Mouse (Mus musculus) G1E (cell line): ENCODE measurements around the gene Nemp1. TPM values are rescaled to one million over a fixed set of nuclear protein-coding genes. Genes with fewer than 3 reads are reported as not detected.
A peak's percentile ranks its signal among the peaks of the same experiment; 100 is the strongest.

Experiments used
- ATAC-seq: 2 replicates; pipeline ENCODE4 v1.8.0; 2016; ENCODE audit warnings: mild to moderate bottlenecking; ENCODE audit not compliant: insufficient number of reproducible peaks, poor library complexity, low FRiP score, severe bottlenecking; ENCODE audit errors: extremely low read depth
- DNase-seq: peaks from one replicate; pipeline ENCODE4 v3.0.0; 2012; ENCODE audit warnings: low spot score
- H3K27me3 ChIP-seq: 2 replicates; pipeline ENCODE4 v1.6.1; 2012; ENCODE audit warnings: mild to moderate bottlenecking, low read length, inconsistent platforms; ENCODE audit not compliant: insufficient read depth
- H3K36me3 ChIP-seq: replicated peaks from 2 replicates; pipeline ENCODE3; 2012; ENCODE audit warnings: mild to moderate bottlenecking, inconsistent platforms
- H3K4me1 ChIP-seq: 2 replicates; pipeline ENCODE4 v1.6.1; 2012; ENCODE audit warnings: low read depth, low read length, inconsistent platforms, mixed read lengths; ENCODE audit not compliant: insufficient read depth
- H3K4me3 ChIP-seq: 2 replicates; pipeline ENCODE4 v1.5.1; 2012; ENCODE audit warnings: low read depth, mild to moderate bottlenecking, inconsistent platforms, low read length, moderate library complexity, mixed read lengths
- H3K9me3 ChIP-seq: replicated peaks from 2 replicates; pipeline ENCODE4 v1.6.1; 2012; ENCODE audit warnings: inconsistent platforms
- CTCF ChIP-seq: IDR thresholded peaks from 2 replicates; pipeline ENCODE4 v1.5.1; 2012; ENCODE audit warnings: low read depth, low read length, inconsistent platforms, mixed read lengths
- GATA1 ChIP-seq: IDR thresholded peaks from 2 replicates; pipeline ENCODE4 v1.6.1; 2012; ENCODE audit warnings: borderline replicate concordance, low read length, inconsistent platforms, mixed read lengths
- GATA2 ChIP-seq: IDR thresholded peaks from 2 replicates; pipeline ENCODE4 v1.6.1; 2012; ENCODE audit warnings: low read depth, low read length, inconsistent platforms, borderline replicate concordance
- POLR2AphosphoS5 ChIP-seq: IDR thresholded peaks from 2 replicates; pipeline ENCODE4 v1.6.1; 2012; ENCODE audit warnings: low read depth, low read length, inconsistent platforms; ENCODE audit not compliant: insufficient replicate concordance
- TAL1 ChIP-seq: conservative IDR thresholded peaks from 2 replicates; pipeline ENCODE4 v1.6.1; 2012; ENCODE audit warnings: low read depth, low read length, inconsistent platforms, mixed read lengths
- polyA plus RNA-seq: library from polyadenylated mRNA; stranded (reverse); fragments of >175 nt; gene quantifications from 2 replicates; pipeline ENCODE4 v1.2.3, GENCODE M21; 2012
- total RNA-seq, 2 experiments: library from RNA; stranded (forward) in 1 of 2; stranded (reverse) in 1 of 2; fragments of 200-1000 nt in 1 of 2; fragments of >200 nt in 1 of 2; fragmentation: Nextera tagmentation in 1 of 2; gene quantifications; 2 replicates each; pipeline ENCODE4 v1.2.3; 2014 to 2017

Nemp1 gene
- total and polyA plus RNA-seq, 3 experiments, result 5.6 to 57.6 (median 40.4) TPM

DNA sequence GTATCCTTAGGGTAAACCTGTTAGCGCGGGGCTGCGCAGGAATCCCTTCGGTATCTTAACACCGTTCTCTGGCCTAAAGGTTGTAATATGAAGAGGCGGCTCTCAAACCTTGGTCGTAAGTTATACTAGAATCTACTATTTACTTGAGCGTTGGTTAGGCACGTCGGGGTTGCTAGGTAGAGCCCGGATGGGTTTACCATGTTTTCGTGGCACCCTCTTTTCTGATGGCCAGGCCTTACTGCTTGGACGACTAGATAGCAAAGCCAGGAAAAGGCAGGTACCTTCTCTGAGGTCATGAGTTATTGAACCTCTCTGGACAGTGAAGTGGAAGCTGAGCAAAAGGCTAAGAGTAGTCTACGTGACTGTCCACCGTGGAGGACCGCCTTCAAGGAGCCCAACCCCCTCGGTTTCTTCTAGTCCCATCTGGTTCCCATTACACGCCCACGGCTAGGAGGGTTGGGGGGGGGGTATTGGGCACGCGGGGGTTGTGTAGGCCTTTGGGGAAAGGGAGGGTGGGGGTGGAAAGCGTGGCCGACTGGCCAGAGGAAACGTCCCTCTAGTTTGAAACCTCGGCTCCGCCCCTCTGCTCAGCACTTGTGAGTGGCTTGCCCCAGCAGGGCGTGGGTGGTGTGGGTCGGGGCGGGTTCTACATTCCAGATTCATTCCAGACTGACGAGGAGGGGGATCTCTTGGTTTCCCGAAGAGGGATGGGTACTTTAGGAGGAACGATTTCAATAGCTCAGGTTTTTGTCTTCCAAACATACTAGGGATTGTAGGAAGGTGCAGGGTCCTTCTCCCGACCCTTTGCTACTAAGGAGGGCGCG lies 780 bp downstream of the Nemp1 start:
- DNase-seq (peak; percentile 78), ATAC-seq (peak; percentile 52)
- TF ChIP-seq GATA1 (no peak), TAL1 (no peak), POLR2AphosphoS5 (no peak), CTCF (no peak), GATA2 (no peak)
- H3K36me3 ChIP-seq, result peaks cover 27% of the 10 kb centered on the region
- H3K27me3 ChIP-seq, result no peaks in the 10 kb centered on the region
- peaks cover 78% of the 10 kb centered on the region for H3K4me1 ChIP-seq
- H3K9me3 ChIP-seq, result no peaks in the 10 kb centered on the region
- peak overlapping the region; percentile 93 for H3K4me3 ChIP-seq

DNA sequence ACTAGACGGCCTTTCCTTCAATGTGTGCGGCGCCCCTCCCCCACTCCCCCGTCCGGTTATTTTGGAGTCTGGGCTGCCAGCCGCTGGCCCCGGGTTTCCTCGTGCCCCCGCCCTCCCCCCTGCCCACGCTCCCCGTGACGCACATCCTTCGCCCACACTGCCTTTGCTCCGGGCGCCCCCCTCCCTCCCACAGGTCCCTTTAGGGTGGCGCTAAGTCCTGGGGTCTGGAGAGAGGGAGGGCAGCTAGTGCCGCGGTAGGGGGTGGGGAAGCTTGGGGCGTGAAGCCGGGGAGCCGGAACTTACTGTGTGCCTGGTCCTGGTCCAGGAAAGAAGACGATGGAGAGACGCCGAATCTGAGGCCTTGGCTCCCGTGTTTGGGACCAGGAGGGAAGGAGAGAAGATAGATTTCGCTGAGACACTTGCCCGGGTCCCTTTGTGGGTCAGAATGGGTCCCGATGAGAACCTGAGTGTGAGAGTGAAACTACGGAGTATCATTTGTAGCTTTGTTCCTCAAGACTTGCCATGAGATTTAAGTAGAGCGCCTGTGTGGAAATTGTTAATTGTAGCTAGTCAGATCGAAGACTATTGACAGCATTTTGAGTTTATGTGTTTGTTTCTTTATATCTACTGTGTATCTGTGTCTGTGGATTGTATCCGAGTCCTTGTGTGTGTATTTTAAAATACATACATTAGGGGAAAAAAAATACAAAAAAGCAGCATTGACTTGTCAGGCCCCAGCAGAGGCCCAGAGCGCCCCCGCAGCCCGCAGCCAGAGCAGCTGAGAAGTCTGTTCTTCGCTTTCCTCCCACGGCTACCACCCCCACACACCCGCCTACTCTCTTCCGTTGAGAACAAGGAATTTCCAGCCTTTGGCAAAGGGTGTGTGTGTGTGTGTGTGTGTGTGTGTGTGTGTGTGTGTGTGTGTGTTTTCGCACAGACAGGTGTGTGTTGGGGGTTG lies 1.7 kb downstream of the Nemp1 start, which contains the start of gene Nab2:
Gene Nab2, minus strand, starts transcription at position 476 of the 958 bp plus-strand sequence.
- H3K4me1 ChIP-seq, result peaks cover 71% of the 10 kb centered on the region
- H3K4me3 ChIP-seq, result peak within 1 kb of the TSS; percentile 93
- H3K36me3 ChIP-seq, result peaks cover 18% of the 10 kb centered on the region
- peak; percentile 59 for ATAC-seq
- no peaks in the 10 kb centered on the region for H3K27me3 ChIP-seq
- peak; percentile 71 for DNase-seq
- no peaks in the 10 kb centered on the region for H3K9me3 ChIP-seq
- no peak for TF ChIP-seq GATA1
- TF ChIP-seq CTCF, result no peak
- TF ChIP-seq GATA2, result no peak
- TF ChIP-seq POLR2AphosphoS5, result no peak
- no peak for TF ChIP-seq TAL1

DNA sequence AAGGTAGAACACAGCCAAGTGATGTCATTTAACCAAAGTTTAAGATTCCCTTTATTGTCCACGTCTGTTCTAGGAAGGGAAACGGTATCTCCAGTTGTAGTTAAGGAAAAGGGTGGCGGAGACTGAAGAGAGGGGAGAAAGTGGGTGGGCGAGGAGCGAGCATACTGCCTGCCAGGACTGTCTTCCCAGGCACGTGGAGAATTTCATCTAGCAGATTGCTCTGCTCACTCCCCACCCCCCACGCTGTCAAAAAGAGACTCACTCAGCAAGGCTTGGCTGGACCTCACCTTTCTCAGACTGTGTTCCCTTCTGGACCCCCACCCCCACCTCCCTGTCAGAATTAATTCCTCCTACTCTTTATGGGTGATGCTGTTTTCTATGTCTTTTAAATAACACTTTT lies 2.5 kb downstream of the Nemp1 start:
- TF ChIP-seq TAL1, result no peak
- no peak for TF ChIP-seq CTCF
- TF ChIP-seq GATA1, result no peak
- TF ChIP-seq POLR2AphosphoS5, result no peak
- no peak for TF ChIP-seq GATA2
- Histone ChIP-seq H3K27me3 (no peaks in the 10 kb centered on the region), H3K4me1 (peaks cover 69% of the 10 kb centered on the region), H3K9me3 (0 out of 2 replicates have a peak, but pooled peaks cover 3% of the 10 kb centered on the region), H3K36me3 (peaks cover 10% of the 10 kb centered on the region), H3K4me3 (peak overlapping the region; percentile 93; the same call in 1 of the 2 replicates)
- no peak for DNase-seq
- no peak for ATAC-seq

DNA sequence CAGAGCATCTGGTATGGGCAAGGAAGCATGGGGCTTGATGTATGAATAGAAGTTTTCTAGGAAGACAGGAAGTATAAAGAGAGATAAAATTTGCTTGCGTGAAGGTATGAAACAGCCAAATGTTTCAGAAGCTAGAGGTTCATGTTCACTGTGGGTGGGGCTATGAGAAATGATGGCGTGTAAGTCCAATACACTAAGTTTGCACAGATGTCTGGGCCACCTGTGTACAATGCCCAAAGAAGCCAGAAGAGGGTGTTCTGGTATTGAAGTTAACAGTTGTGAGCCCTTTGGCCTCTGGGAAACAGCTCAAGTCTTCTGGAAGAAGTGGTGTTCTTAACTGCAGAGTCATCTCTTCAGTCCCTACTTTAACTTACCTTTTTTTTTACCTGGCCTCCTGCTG lies 3.5 kb downstream of the Nemp1 start:
- Histone ChIP-seq H3K27me3 (no peaks in the 10 kb centered on the region), H3K9me3 (peaks cover 3% of the 10 kb centered on the region; the same call in 1 of the 2 replicates), H3K4me1 (peaks cover 64% of the 10 kb centered on the region), H3K36me3 (no peaks in the 10 kb centered on the region), H3K4me3 (no peak overlapping the region)
- ATAC-seq, result no peak
- DNase-seq, result no peak
- TF ChIP-seq CTCF, result no peak
- TF ChIP-seq GATA2, result no peak
- TF ChIP-seq POLR2AphosphoS5, result no peak
- TF ChIP-seq TAL1, result no peak
- TF ChIP-seq GATA1, result no peak

DNA sequence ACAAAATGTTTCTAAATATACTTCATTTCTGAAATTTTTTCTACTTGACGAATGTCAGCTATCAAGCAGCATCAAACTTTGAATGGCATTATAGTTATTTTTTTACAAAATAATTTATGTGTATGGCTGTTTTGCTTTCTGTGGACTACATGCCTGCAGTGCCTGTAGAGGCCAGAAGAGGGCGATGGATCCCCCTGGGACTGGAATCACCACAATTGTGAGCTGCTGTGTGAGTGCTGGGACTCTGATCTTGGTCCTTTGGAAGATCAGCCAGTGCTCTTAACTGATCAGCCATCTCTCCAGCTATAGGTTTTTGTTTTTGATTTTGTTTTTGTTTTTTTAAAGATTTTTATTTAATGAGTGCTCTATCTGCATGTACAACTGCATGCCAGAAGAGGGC lies 4.6 kb downstream of the Nemp1 start:
- ATAC-seq (no peak), DNase-seq (no peak)
- no peaks in the 10 kb centered on the region for H3K36me3 ChIP-seq
- H3K4me3 ChIP-seq, result no peak overlapping the region
- H3K9me3 ChIP-seq, result peaks cover 3% of the 10 kb centered on the region; the same call in 1 of the 2 replicates
- TF ChIP-seq TAL1, result no peak
- no peak for TF ChIP-seq GATA1
- peak; percentile 67 for TF ChIP-seq CTCF
- peaks cover 57% of the 10 kb centered on the region for H3K4me1 ChIP-seq
- H3K27me3 ChIP-seq, result no peaks in the 10 kb centered on the region

DNA sequence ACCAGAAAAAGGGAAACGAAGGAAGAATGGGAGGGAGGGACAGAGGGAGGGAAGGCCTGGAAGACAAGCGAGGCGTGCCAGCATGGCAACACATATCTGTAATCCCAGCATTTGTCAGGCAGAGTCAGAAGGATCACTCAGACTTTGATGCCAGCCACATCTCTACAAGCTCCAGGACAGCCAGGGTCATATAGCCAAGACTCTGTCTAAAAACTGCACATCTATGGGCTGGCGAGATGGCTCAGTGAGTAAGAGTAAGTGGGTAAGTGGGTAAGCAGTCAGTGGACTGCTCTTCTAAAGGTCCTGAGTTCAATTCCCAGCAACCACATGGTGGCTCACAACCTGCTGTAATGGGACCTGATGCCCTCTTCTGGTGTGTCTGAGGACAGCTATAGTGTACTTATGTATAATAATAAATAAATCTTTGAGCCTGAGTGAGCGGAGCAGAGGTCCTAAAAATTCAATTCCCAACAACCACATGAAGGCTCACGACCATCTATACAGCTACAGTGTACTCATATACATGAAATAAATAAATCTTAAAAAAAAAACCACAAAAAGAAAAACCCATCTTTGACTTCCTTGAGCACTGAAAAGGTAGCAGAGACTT lies 7.5 kb downstream of the Nemp1 start:
- H3K27me3 ChIP-seq, result no peaks in the 10 kb centered on the region
- no peak overlapping the region for H3K4me3 ChIP-seq
- peaks cover 3% of the 10 kb centered on the region; the same call in 1 of the 2 replicates for H3K9me3 ChIP-seq
- ATAC-seq, result no peak
- DNase-seq, result no peak
- TF ChIP-seq GATA1 (no peak), CTCF (no peak)
- peaks cover 9% of the 10 kb centered on the region for H3K36me3 ChIP-seq
- H3K4me1 ChIP-seq, result peaks cover 54% of the 10 kb centered on the region
